Mouse (Mus musculus): ENCODE measurements around the gene Mr1.

The Mr1 gene

DNA sequence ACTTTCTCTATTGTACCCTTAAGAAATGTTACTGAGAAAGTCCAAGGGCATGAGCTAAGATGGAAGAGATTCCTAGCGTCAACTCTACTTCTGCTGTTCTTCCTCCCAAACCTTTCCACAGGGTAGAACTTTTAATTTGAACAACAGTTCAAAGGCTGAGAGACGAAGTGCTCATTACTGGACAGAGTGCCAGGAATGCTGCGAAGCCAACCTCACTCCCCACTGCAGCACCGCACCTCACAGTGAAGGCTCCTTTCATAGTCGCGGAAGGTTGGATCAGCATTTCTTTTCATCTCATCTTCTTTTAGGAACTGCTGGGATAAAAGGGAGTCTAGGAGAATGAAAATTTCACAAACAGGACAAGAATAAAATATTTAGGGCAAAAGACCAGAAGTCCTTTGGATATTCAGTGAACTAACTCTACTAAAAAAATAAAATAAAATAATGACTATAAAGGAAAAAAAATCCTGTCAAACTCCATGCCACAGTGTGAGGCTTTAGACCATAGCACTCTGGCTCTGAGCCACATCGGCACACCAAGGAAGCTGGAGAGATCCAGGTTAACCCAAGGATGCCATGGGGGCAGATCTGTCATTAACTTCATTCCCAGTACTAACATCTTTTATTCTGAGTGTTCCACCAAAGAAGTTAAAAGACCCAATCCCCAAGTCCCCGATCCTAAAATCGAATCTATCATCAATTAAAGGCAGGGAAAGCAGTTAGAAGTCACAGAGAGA is 52.5 kb downstream of the Mr1 start:
- no peak for DNase-seq (ENCODE audit: low spot score)

DNA sequence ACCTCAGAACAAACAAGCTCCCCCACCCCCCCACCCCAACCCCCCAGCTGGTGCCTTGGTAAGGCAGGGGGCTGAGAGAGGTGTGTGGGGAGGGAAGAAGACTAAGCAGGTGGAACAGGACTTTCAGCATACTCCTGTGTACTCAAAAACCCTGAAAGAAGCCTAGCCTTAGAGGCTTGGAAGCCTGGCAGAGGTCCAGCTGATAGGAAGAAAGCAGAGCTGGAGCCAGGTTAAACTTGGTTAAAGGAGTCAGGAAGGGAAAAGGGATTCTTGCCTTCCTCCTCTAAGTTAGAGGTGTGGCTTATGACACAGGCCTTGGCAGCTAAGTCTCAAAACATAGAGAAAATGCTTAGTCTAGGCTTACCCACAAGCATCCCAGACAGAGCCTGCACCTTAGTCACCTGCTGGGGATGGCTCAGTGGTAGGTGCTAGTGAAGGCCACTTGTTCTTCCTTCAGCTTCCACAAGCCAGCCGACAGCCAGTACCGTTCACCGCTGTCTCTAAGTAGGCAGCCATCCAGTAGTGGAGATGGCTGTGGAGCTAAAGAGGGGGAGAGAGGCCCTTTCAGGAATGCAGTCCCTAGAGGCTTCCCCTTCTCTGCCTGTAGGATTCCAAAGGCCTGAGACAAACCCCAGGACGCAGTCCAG is 53.3 kb downstream of the Mr1 start:
- no peak for DNase-seq (ENCODE audit: low spot score)

DNA sequence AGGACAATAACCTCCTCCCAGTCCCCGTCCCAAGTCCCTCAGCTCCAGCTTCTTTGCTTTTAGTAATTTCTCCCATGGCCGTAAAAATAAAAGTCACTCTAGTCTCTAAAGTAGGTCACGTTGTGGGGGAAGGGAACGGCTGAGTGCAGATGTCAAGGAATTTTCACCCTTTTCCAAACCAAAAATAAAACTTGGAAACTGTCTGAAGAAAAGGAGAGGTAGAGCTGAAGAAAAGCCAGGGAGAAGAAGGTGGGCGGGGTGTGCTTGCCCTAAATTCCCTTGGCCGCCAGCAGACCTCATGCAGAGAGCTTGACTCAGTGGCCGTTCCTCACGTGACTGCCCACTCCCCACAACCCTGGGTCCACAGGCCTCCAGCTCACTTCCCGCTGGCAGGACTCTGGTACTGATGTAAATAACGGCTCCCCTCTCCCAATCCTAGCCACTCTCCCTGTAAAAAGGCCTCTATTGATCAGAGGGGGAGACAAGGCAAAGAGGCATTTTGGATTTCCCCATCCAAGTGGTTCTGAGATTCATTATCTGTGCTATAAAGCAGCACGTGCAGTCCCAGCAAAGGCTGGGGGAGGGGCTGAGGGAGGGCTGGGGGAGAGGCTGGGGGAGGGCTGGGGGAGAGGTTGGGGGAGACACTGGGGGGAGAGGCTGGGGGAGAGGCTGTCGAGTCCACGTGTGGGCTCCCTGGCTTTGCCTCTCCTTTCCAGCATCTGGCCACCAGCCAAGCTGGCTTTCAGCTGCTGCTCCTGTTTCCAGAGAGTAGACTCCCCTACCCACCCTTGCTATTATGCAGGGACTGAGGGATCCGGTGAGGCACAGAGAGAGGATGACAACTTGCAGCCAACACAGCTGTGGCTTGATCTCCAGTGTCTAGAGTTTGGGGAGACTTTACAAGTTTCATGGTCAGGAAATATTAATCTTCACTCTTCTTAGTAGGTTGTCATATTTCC is 54.5 kb downstream of the Mr1 start:
- no peak for DNase-seq (ENCODE audit: low spot score)

DNA sequence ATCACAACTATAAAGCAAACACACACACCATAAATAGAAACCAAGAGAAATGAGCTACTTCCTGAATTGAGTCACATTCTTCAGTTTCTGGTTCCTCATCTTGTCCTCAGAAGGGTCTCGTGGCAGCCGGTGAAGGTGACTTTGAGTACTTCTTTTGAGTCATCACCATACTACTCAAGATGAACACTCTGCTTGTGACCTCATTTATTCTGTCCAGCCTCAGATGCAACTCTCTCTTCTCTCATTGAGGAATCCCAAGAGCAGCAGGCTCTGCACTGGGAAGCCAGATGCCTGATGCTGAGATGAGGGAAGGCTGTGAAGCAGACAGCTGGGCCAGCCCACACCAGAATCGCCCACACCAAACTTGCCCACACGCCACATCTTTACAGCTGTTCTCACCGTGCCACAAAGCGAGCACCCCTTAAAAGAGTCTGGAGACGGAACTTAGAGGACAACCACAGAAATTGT is 55.2 kb downstream of the Mr1 start:
- no peak for DNase-seq (ENCODE audit: low spot score)

DNA sequence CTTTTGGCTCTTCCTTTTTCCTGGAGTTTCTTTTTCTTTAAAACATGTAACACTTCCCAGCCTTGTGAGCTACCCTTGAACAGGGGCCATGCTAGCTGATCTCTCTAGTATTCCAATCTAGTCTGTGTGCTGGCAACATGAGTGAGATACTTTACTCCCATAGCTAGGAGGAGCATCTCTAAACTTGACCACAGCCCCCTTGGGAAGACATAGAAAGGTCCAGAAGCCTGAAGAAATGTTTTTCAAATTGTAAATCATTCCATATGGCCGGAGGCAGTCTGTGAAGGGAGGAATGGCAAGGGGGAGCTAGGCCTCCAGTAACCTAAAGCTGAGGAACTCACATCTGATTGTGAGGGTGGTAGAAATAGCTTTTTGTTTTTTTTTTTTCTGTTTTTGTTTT is 55.9 kb downstream of the Mr1 start:
- no peak for DNase-seq (ENCODE audit: low spot score)

DNA sequence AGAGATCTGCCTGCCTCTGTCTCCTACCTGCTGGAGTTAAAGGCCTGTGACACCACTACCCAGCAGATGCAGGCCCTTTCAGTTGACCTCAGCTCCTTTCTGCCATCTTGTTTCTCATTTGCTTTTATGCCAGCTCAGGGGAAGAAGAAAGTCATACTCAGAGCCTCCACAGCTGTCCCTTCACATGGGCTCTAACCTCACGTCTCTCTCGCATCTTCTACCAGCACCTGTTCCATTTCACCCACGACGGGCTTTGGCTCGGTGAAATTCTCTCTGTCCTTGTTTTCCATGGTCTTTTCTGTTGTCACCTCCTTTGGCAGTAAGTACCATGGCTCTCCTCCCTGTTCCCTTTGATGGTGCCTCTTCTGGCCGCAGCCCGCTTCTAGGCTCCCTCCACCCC is 56.3 kb downstream of the Mr1 start:
- no peak for DNase-seq (ENCODE audit: low spot score)

DNA sequence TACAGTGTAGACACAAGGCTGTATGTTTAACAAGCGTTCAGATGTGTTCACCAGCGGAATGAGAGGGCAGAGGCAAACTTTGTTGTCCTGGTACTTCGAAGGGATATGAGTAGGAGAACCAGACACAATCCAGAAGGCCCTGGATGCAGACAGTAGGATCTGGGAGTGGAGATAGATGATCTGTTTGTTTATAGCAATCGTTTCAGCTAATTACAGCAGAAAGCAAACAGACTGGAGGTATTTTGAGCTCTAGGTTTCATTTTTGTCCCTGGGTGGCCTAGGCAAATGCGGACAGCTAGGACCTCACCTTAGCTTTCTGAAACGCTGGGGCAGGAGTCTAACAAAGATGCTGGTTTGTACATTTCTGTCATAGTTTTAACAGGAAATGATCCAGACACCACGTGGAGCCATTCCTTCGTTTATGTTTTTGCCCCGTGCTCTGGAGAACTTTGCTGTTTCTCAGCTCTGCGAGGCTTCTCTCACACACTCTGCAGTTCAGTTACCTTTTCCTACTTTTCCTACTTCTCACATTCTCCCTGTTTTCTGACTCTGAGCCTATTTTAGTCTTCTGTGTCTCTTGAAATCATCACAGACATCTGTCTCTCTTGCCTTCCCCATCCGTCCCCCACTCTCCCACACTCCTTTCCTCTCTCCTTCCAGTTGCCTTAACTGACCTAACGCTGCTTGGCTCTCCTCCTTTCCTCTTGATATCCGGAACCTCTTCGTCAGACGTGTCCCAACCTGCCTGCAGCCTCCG is 57.6 kb downstream of the Mr1 start:
- no peak for DNase-seq (ENCODE audit: low spot score)

DNA sequence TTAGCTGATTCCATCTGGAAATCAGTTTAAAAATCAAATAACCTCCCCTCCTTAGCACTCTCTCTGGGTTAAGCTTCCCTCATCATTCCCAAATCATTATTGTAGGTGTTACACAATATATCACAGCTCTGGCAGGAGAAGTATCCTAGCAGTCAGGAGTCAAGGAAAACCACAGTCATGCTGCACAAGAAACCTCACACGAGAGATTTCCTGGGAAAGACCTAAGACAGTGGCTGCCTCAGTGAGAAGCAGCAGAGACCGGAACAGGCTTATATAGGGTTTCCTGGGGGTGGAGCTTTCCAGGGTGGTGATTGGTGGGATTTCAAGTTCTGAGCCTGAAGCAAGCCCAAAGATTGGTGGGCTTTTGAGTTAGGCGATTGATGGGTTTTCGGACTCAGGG is 58.6 kb downstream of the Mr1 start:
- no peak for DNase-seq (ENCODE audit: low spot score)

DNA sequence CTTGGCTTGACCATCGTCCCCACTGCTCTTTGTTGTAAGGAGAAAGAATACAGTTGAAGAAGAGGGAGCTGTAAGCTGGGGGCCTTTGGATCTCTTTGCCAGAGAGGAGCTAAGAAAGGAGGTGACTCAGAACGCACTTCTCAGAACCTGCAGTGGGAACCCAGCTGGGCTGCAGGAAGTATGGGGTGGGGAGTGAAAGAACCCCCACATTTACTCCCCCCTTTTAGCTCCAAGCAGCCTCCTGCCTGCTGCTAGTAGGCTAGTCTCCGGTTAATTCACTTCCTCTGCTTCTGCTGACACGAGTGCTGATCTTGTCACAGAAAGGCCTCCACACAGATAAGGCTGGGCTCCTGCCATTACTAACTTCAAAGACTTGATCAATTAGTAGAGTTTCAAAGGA is 59.7 kb downstream of the Mr1 start:
- DNase-seq (ENCODE audit: low spot score) = no peak

DNA sequence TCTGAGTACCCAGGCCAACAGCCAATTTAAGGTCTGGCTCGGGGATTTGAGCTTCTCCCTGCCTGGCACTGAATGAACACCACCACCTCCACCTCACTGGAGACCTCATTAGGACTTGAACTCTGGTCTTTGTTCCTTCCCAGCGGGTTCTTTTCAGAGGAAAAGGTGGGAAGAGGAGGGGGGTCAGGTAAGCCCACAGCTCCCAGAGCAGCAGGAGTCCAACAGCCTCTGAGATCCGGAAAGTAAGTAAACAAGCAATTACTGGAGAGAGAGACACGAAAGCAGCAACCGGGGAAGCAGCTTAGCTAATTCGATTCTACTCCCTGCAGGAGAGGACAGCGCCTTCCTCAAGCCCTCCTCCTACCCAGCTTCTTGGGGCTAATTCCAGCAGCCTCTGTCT is 60.2 kb downstream of the Mr1 start:
- DNase-seq (ENCODE audit: low spot score) = no peak

DNA sequence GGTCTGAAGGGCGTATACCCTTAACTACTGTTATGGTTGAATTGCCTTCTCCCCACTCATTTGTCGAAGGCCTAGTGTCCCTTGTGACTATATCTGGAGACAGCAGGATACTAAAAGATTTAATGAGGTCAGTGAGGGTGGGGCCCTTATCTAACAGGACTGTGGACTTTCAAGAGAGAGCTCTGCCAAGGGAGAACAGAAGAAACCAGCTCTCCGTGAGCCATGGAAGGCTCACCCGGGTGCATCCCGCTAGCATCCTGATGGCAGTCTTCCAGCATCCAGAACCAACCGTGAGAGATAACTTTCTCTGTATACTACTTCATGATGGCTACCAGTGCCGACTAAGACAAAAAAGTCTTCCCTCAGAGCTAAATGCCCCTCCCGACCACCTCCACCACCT is 61.8 kb downstream of the Mr1 start:
- no peak for DNase-seq (ENCODE audit: low spot score)

DNA sequence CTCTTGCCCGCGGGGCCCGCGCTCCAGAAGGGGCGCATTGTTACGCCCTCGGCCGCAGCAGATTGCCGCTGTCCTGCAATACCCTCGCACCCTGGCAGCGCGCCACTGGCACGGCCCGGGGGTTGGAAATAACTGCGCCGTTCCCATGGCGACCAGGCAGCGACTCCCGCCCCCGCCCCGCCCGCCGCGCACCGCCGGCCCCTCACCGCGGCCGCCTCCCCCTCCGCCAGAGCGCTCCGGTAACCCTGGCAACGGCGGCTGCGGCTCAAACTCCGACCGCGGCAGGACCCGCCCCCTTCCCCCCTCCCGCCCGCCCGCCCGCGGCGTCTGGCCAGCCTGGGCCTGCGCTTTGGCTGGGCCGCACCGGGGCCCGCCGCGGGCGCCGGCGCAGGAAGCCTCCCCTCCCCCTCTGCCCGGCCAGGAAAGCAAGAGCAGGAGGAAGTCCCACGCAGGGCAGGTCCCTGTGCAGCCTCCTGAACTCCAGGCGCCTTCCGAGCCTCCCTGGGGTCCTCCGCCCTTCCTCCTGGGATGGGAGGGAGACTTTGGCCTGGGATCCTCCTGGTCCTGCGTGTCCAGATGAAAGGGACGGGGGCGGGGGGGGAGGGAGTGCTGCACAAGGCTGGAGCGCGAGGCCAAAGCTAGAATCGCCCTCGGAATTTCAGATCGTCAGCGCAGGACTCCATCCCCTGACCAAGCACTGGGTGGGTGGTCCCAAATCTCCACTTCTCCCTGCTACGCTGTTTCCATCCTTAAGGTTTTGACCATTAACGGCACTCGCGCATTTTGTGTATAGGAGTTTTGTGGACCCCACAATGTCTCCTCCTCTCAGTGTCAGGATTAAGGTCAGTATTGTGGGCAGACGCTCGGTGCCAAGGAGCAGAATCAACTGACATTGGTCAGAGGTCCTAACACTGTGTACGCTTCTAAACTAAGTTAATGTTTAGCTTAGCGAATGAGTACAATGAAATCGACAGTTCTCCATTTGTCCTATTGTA is 63.0 kb downstream of the Mr1 start:
- peak; percentile 50 for DNase-seq (ENCODE audit: low spot score)

DNA sequence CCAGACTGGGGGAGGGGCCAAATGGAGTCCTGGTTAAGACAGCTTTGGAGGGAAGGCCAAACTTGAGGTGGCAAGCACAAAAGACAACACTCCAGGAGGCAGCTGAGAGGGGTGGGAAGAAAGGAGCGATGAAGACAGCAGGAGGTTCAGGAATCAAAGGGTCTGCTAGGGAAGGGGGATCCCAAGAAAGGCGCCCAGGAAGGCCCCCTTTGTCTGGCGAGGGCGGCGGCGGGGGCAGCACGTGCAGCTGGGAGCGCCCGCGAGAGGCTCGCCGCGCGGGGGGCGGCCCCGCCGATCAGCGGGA is 63.7 kb downstream of the Mr1 start:
- no peak for DNase-seq (ENCODE audit: low spot score)

DNA sequence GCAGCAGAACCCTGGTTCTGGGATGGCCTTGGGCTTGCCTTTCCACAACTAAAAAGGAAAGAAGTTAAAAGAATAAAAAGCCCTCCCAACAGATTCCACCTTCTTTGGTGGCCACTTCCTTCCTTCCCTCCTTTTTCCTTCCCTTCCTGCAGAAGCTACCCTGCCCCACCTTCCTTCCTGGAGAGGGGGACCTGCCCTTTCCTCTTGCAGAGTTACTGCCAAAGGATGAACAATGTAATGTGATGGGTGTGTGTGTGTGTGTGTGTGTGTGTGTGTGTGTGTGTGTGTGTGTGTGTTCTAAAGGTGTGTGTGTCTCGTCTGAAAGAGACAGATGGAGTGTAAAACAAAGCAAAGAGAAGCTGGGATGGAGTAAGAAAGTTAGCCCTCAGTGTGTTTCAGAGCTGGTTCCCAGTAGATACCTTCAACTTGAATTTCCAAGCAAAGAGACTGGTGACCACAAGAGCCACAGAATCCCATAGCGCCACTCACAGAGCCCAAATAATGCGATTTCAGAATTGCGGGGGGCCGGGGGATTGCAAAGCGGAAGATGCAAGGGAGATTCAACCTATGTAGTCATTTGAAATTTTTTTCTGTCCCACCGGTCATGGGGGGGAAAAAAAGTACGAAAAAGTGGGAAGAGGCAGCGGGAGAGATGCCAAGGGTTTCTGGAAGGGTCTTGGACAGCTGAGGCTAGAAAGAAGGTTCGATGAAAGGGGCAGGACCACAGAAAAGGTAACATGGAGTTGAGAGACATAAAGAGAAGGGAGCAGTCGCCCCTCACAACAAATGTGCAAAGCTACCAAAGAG is 64.3 kb downstream of the Mr1 start:
- DNase-seq (ENCODE audit: low spot score) = no peak

DNA sequence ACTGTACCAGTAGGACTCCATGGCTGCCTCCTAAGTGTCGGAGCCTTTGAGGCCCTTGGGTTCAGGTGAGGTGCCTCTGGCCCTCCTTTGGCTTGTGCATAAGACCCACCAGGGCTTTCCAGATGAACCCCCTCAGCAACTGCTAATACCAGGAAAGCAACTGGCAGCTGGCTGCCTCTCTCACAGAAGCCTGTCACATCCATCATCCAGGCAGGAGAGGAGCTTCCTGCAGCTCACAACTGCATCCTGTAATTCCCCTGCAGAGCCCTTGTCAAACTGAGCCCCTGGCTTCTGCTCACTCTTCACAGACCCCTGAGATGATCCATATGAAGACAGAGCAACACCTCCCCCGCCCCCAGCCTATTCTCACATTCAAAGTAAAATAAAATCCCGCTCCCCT is 68.9 kb downstream of the Mr1 start:
- DNase-seq (ENCODE audit: low spot score) = no peak
